Mouse (Mus musculus) forebrain, postnatal 0 days (tissue): ENCODE measurements around the gene Olfr1512. TPM values are rescaled to one million over a fixed set of nuclear protein-coding genes. Genes with fewer than 3 reads are reported as not detected.

ENCODE experiments used
- ATAC-seq: fragments of 200-750 bp; cut with Nextera tagmentation; 2 replicates; pipeline ENCODE4 v1.8.0; 2017; ENCODE audit warnings: mild to moderate bottlenecking, moderate library complexity
- DNase-seq: peaks from one replicate; pipeline ENCODE4 v3.0.0-alpha.2; 2015
- H3K27ac ChIP-seq: fragments of 300-500 bp; sonication (generic); 2 replicates; pipeline ENCODE4 v1.5.1; 2014; ENCODE audit warnings: low read depth, mild to moderate bottlenecking, antibody characterized with exemption, low read length, moderate library complexity, mixed read lengths
- H3K27me3 ChIP-seq: fragments of 300-500 bp; sonication (generic); 2 replicates; pipeline ENCODE4 v1.6.1; 2014; ENCODE audit warnings: mild to moderate bottlenecking, low read length, mixed read lengths; ENCODE audit not compliant: insufficient read depth
- H3K36me3 ChIP-seq: fragments of 300-500 bp; sonication (generic); 2 replicates; pipeline ENCODE4 v1.6.1; 2014; ENCODE audit warnings: mild to moderate bottlenecking, moderate library complexity; ENCODE audit not compliant: insufficient read depth
- H3K4me1 ChIP-seq: fragments of 300-500 bp; sonication (generic); 2 replicates; pipeline ENCODE4 v1.6.1; 2014; ENCODE audit warnings: antibody characterized with exemption; ENCODE audit not compliant: insufficient read depth
- H3K4me2 ChIP-seq: fragments of 300-500 bp; sonication (generic); 2 replicates; pipeline ENCODE4 v1.6.1; 2014; ENCODE audit warnings: low read depth, mild to moderate bottlenecking, moderate library complexity
- H3K4me3 ChIP-seq: fragments of 300-500 bp; sonication (generic); 2 replicates; pipeline ENCODE4 v1.5.1; 2014; ENCODE audit warnings: low read depth, low read length, mixed read lengths
- H3K9ac ChIP-seq: fragments of 300-500 bp; sonication (generic); 2 replicates; pipeline ENCODE4 v1.6.1; 2014; ENCODE audit warnings: mild to moderate bottlenecking
- H3K9me3 ChIP-seq: fragments of 300-500 bp; sonication (generic); 2 replicates; pipeline ENCODE4 v1.6.1; 2016; ENCODE audit warnings: low read length
- CTCF ChIP-seq: sonication (generic); IDR thresholded peaks from 2 replicates; pipeline ENCODE4 v1.5.1; 2016; ENCODE audit warnings: antibody characterized with exemption, control low read depth, low read depth
- WGBS: fragments of 180-500 bp; shearing (Covaris S2); extraction: QIAGEN DNeasy Blood & Tissue Kit; methylation state at CpG from one replicate; pipeline ENCODE4 v1.1.7; 2014; 5-methylcytosine and 5-hydroxymethylcytosine counted together
- polyA plus RNA-seq: library from polyadenylated mRNA; unstranded; fragments of >200 nt; fragmentation: Nextera tagmentation; extraction: Ambion mirVana; gene quantifications from 2 replicates; pipeline ENCODE4 v1.2.1, GENCODE M21; 2015
- total RNA-seq: library from RNA; depleted of rRNA; stranded (reverse); fragments of >200 nt; gene quantifications from 2 replicates; pipeline ENCODE4 v1.2.3, GENCODE M21; 2014

Olfr1512 gene
- total and polyA plus RNA-seq, 2 experiments from 2014 or later = not detected

DNA sequence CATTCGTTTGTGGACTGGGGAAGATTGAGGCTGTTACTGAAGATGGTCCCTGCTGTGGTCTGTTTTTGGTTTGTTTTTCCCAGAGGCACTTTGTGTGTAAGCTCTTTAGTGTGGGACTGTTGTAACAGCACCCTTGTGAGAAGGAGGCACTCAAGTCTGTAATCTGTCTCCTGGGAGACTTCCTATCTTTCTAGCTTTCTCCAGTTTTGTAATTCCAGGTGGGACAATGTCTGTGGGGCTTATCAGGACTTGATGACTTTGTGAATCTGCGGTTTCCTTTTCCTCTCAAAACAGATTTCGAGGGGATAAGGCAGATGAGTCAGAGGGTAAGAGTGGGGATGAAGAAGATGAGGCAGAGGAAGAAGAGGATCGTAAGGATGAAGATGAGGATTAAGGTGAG, 22.7 kb downstream of the Olfr1512 start, which contains the start of gene Olfr1513:
Gene Olfr1513 (minus strand): TSS at position 101 of the 400 bp plus-strand sequence.
- ATAC-seq (no peak), DNase-seq (no peak)
- 82% methylated on average over 4 of the region's 4 CpGs for WGBS
- H3K27me3 ChIP-seq = no peaks in the 10 kb centered on the region
- no peak within 1 kb of the TSS for H3K9ac ChIP-seq
- no peak within 1 kb of the TSS for H3K4me3 ChIP-seq
- no peak within 1 kb of the TSS for H3K27ac ChIP-seq
- H3K4me1 ChIP-seq = no peaks in the 10 kb centered on the region
- H3K36me3 ChIP-seq = no peaks in the 10 kb centered on the region
- no peaks in the 10 kb centered on the region for H3K9me3 ChIP-seq
- H3K4me2 ChIP-seq = no peak within 1 kb of the TSS
- no peak for TF ChIP-seq CTCF

DNA sequence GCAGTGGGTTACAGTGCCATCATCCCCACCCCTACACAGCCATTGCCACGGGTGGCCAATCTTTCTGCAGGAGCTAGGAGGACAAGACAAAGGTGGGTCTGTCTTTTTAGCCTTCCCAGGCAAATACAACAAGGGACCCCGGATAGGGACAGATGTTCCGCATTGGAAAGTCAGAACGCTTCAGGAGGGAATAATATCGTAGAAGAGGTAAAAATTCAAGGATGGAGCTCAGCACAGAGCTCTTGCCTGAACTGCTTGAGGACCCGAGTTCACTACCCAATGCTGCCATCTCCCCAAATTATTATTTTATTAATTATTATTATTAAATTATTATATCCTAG, 39.5 kb downstream of the Olfr1512 start:
- peak overlapping the region; percentile 54 for H3K9ac ChIP-seq
- DNase-seq (no peak), ATAC-seq (no peak)
- H3K4me1 ChIP-seq = no peaks in the 10 kb centered on the region
- TF ChIP-seq CTCF = no peak
- 71% methylated on average over 6 of the region's 6 CpGs for WGBS
- peak overlapping the region; percentile 55 for H3K4me2 ChIP-seq
- H3K9me3 ChIP-seq = no peaks in the 10 kb centered on the region
- peak overlapping the region; percentile 33 for H3K4me3 ChIP-seq
- peak overlapping the region; percentile 54; the same call in 1 of the 2 replicates for H3K27ac ChIP-seq
- no peaks in the 10 kb centered on the region for H3K36me3 ChIP-seq
- H3K27me3 ChIP-seq = no peaks in the 10 kb centered on the region

DNA sequence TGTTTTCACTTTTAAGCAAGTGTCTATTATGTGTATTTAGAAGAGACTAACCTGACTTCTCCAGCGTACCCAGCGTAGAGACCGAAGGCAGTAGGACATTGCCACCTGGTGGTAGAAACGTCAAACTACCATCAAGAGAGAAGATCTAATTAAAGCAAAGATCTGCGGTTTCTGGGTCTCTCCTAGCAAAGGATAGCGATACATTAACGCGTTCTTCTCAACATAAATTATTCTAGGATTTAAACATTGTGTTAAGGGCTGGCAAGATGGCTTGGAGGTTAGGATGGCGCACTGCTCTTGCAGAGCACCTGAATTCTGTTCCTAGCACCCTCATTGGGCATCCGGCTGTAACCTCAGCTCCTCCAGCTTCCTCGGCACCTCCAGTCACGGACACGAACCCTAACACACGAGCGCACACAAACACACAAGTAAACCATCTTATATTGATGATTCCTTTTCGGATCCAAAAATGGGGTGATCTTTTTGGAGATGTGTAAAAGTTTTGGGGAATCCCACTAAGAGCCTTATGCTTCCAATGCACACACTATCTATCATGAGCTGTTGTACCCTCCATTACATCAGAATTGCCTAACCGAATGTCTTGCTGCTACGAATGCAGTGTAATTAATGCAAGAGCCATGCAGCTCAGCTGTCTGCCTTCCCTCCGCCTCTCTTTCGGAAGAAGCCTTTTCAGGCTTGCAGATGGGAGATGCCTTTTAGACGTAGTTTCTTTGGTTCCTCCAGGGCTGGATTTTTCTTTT, 40.0 kb downstream of the Olfr1512 start:
- H3K9me3 ChIP-seq = no peaks in the 10 kb centered on the region
- peak overlapping the region; percentile 33 for H3K4me3 ChIP-seq
- peak overlapping the region; percentile 54; the same call in 1 of the 2 replicates for H3K27ac ChIP-seq
- 18% methylated on average over 21 of the region's 21 CpGs for WGBS
- H3K36me3 ChIP-seq = no peaks in the 10 kb centered on the region
- peak overlapping the region; percentile 55 for H3K4me2 ChIP-seq
- no peaks in the 10 kb centered on the region for H3K4me1 ChIP-seq
- DNase-seq = peak; percentile 91
- TF ChIP-seq CTCF = peak; percentile 91
- H3K9ac ChIP-seq = peak overlapping the region; percentile 54
- peak; percentile 90 for ATAC-seq
- no peaks in the 10 kb centered on the region for H3K27me3 ChIP-seq

DNA sequence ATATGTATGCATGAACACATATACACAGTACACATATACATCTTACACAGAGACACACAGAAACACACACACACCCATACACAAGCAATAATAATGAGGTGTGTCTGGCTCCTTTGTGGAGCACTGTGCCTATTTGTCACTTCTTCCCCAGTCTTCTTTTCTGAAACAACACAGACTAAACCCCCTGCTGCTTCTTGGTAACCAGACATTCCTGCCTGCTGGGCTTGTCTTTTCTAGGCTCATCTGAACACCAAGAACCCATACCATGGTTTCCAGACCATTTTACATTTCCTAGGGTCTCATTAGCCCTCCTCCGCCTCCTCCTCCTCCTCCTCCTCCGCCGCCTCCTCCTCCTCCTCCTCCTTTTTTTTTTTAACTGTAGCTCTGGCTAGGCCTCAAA, 46.8 kb downstream of the Olfr1512 start:
- peaks cover 4% of the 10 kb centered on the region; the same call in 1 of the 2 replicates for H3K27me3 ChIP-seq
- H3K36me3 ChIP-seq = no peaks in the 10 kb centered on the region
- TF ChIP-seq CTCF = no peak
- H3K27ac ChIP-seq = no peak overlapping the region
- H3K4me2 ChIP-seq = no peak overlapping the region
- DNase-seq (no peak), ATAC-seq (no peak)
- no peak overlapping the region for H3K4me3 ChIP-seq
- 64% methylated on average over 1 of the region's 3 CpGs for WGBS
- no peaks in the 10 kb centered on the region for H3K9me3 ChIP-seq
- H3K9ac ChIP-seq = no peak overlapping the region
- H3K4me1 ChIP-seq = no peaks in the 10 kb centered on the region; the same call in 1 of the 2 replicates

DNA sequence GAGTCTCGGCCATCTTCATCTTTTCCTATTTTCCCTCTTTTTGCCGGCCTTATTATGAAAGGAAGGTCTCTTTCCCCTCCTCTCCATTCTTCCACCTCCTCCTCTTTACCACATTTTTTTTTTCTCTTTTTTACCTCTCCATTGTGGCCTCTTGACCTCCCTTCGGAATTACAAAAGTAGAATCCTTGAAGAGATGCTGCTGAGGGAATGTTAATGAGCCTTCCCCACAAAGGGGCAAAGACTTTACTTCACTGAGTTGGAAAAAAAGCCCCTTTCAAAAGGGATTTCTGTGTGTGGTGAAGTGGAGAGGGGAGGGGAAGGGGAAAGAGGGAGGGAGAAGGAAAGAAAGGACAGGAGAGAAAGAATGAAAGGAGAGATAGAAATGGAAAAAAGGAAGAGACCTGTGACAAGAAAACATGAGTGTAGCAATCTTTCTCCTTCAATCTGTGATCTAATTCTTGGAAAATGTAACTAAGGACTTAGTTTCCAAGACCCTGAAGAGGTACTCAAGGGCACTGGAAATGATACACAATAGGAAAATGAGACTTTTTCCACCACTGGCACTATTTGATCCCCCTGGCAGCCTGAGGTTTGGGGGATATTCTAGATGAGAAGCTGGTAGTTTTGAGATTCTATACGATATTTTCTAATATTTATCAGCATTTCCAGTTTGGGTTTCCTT, 47.8 kb downstream of the Olfr1512 start:
- no peaks in the 10 kb centered on the region; the same call in 1 of the 2 replicates for H3K4me1 ChIP-seq
- H3K9me3 ChIP-seq = no peaks in the 10 kb centered on the region
- 8% methylated on average over 4 of the region's 4 CpGs for WGBS
- H3K9ac ChIP-seq = no peak overlapping the region
- DNase-seq (no peak), ATAC-seq (no peak)
- TF ChIP-seq CTCF = no peak
- peaks cover 9% of the 10 kb centered on the region; the same call in 1 of the 2 replicates for H3K27me3 ChIP-seq
- H3K4me2 ChIP-seq = no peak overlapping the region
- no peak overlapping the region for H3K27ac ChIP-seq
- H3K36me3 ChIP-seq = no peaks in the 10 kb centered on the region
- H3K4me3 ChIP-seq = no peak overlapping the region

DNA sequence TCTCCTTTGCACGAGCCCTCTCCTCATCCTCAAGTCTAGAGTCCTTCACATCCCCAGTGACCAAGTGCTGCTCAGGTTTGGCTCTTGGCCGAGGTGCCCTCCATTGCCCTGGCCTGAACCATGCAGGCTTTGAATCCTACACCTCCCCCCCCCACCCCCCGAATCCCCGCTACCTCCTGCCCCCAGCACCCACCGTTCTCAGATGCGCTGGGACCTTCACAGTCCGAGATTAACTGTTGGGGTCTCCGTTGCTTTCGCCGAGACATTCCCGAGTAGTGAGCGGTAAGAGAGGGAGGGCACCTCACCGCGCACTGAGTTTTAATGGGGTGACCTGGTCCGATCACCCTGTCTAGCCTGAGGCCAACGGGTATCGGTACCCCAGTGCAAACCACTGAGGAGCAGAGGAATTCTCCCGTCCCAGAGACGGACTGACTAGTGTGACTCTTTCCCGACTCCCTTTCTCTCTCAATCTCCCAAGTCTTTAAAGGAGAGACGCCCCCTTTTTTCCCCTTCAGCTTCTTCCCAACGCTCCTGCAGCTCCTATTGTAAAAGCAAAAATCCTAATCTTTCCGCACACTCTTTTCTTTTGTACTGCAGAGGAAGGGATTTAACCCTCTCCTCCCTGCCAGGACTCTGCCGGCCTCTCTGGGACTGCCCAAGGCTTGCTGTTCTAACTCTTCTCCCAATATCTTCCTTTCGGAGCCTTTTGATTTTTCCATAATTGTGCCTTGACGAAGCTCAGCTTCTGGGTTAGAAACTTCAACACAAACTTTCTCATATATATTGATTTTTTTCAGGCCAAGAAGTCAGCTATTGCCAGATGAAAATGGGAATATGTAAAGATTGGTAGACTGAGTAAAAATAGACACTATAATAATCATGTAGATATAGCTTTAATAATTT, 50.8 kb downstream of the Olfr1512 start, which contains the start of gene Sall2:
Gene Sall2 (minus strand): TSS at position 853 of the 903 bp plus-strand sequence.
- TF ChIP-seq CTCF = no peak
- Histone ChIP-seq H3K4me1 (no peaks in the 10 kb centered on the region; the same call in 1 of the 2 replicates), H3K4me3 (peak within 1 kb of the TSS; percentile 47), H3K9me3 (no peaks in the 10 kb centered on the region), H3K9ac (peak within 1 kb of the TSS; percentile 45), H3K36me3 (no peaks in the 10 kb centered on the region), H3K27me3 (peaks cover 9% of the 10 kb centered on the region; the same call in 1 of the 2 replicates), H3K27ac (peak within 1 kb of the TSS; percentile 62), H3K4me2 (peak within 1 kb of the TSS; percentile 87)
- 1% methylated on average over 26 of the region's 26 CpGs for WGBS
- DNase-seq (no peak), ATAC-seq (peak; percentile 55)
